Mouse (Mus musculus): Measurements from ENCODE around the gene Rasgef1b. TPM values are rescaled to one million over a fixed set of nuclear protein-coding genes. Genes with fewer than 3 reads are reported as not detected.

The Rasgef1b gene
- polyA plus RNA-seq, 1 experiment, result 1.00 TPM

DNA sequence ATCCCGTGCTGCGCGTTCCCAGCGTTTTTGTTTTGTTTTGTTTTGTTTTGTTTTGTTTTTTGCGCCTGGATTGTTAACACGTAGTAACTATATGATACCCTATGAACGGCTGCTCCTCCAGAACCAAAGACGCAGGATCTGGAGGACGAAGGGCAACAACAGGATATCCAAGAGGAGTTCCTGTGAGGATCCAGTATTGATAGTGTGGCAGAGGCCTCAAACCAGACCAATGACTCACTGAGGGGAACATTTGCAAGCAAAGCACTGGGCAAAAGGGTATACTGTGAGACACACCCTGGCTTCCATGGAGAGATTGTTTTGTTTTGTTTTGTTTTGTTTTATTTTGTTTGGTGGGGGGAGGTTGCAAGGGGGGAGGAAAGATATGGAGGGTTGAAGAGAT, 348.0 kb downstream of the Rasgef1b start:
- Histone ChIP-seq H3K27ac (ENCODE audit: control insufficient read depth, insufficient read depth, low read depth, low read length, poor library complexity) (no peak overlapping the region), H3K4me3 (replicated peaks; ENCODE audit: control insufficient read depth, low read depth, low read length) (no peak overlapping the region), H3K4me1 (ENCODE audit: control insufficient read depth, insufficient read depth, low read length) (no peaks in the 10 kb centered on the region; the same call in 1 of the 2 replicates)
- 87% methylated on average over 9 of the region's 9 CpGs for WGBS
- TF ChIP-seq CTCF (IDR thresholded peaks at IDR 0.05; ENCODE audit: control insufficient read depth, insufficient read depth, low read length) (no peak), POLR2A (IDR thresholded peaks at IDR 0.05; ENCODE audit: borderline replicate concordance, control insufficient read depth, low read depth, low read length) (no peak)

- Histone ChIP-seq H3K4me3 (replicated peaks; ENCODE audit: control insufficient read depth, low read depth, low read length) (no peak overlapping the region), H3K27ac (ENCODE audit: control insufficient read depth, insufficient read depth, low read depth, low read length, poor library complexity) (no peak overlapping the region), H3K4me1 (ENCODE audit: control insufficient read depth, insufficient read depth, low read length) (no peaks in the 10 kb centered on the region; the same call in 1 of the 2 replicates)
- 72% methylated on average over 12 of the region's 12 CpGs for WGBS
- no peak for TF ChIP-seq POLR2A (IDR thresholded peaks at IDR 0.05; ENCODE audit: borderline replicate concordance, control insufficient read depth, low read depth, low read length)
- TF ChIP-seq CTCF (IDR thresholded peaks at IDR 0.05; ENCODE audit: control insufficient read depth, insufficient read depth, low read length), result no peak
These were observed 348.7 kb downstream of the Rasgef1b start for GRCm38 (mm10) chr5:99380166-99380565.

DNA sequence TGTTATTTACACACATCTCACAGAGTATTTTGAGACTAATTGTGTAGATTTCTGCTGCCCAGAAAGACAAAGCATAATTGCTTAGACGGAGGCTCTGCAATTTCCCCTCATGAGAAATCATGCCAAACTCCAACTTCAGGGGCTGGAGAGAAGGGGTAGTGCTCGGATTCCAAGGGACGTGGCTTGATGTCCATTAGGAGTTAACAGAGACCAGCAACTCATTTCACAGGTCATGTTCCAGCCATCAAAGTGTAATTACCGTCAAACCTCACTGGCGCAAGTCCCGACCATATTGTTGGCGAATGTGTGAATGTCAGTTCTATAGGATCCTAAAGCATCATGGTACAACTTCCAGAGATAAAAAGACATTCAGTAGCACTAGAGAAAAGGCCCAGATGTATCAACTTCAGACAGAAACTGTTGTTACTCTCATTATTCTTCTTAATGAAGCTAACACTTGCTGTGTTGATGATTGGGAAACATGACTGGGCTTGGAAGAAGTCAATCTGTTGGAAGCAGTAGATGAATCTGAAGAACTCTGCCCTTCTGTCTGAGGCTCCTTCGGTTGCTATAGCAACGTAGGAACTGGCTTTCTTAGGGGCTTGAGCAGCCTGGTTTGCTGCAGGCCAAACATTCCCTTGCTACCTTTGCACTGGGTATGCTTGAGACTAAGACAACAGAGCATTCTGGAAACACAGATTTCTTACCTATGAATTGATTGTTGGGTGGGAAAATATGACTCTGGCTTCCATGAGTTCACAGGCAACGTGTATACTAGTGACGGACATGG, 350.2 kb downstream of the Rasgef1b start:
- 82% methylated on average over 11 of the region's 11 CpGs for WGBS
- no peak overlapping the region for H3K4me3 ChIP-seq (replicated peaks; ENCODE audit: control insufficient read depth, low read depth, low read length)
- H3K4me1 ChIP-seq (ENCODE audit: control insufficient read depth, insufficient read depth, low read length), result no peaks in the 10 kb centered on the region; the same call in 1 of the 2 replicates
- no peak overlapping the region for H3K27ac ChIP-seq (ENCODE audit: control insufficient read depth, insufficient read depth, low read depth, low read length, poor library complexity)
- TF ChIP-seq POLR2A (IDR thresholded peaks at IDR 0.05; ENCODE audit: borderline replicate concordance, control insufficient read depth, low read depth, low read length) (no peak), CTCF (IDR thresholded peaks at IDR 0.05; ENCODE audit: control insufficient read depth, insufficient read depth, low read length) (no peak)

DNA sequence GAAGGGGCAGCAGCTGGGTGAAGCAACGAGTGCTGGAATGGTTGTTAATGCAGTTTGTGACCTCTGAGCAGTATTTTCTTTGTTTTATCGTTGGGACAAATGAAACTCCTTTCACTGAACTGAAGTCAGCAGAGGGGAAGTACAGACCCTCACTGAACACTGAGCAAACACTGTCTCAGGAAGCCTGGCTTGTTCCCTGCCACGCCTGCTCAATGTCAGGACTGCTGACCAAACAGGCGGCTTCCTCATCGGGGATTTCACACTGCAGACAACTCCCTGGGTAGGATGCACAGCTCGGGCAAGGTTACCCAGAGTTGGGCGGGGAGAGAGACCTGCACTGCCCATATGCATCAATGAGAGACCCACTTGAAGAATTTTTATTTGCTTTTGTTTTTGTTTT, 353.1 kb downstream of the Rasgef1b start:
- Histone ChIP-seq H3K4me3 (replicated peaks; ENCODE audit: control insufficient read depth, low read depth, low read length) (no peak overlapping the region), H3K27ac (ENCODE audit: control insufficient read depth, insufficient read depth, low read depth, low read length, poor library complexity) (no peak overlapping the region), H3K4me1 (ENCODE audit: control insufficient read depth, insufficient read depth, low read length) (no peaks in the 10 kb centered on the region; the same call in 1 of the 2 replicates)
- 21% methylated on average over 7 of the region's 7 CpGs for WGBS
- TF ChIP-seq CTCF (IDR thresholded peaks at IDR 0.05; ENCODE audit: control insufficient read depth, insufficient read depth, low read length), result no peak
- no peak for TF ChIP-seq POLR2A (IDR thresholded peaks at IDR 0.05; ENCODE audit: borderline replicate concordance, control insufficient read depth, low read depth, low read length)

- TF ChIP-seq CTCF (IDR thresholded peaks at IDR 0.05; ENCODE audit: control insufficient read depth, insufficient read depth, low read length), result no peak
- no peak for TF ChIP-seq POLR2A (IDR thresholded peaks at IDR 0.05; ENCODE audit: borderline replicate concordance, control insufficient read depth, low read depth, low read length)
- Histone ChIP-seq H3K27ac (ENCODE audit: control insufficient read depth, insufficient read depth, low read depth, low read length, poor library complexity) (no peak overlapping the region), H3K4me3 (replicated peaks; ENCODE audit: control insufficient read depth, low read depth, low read length) (no peak overlapping the region), H3K4me1 (ENCODE audit: control insufficient read depth, insufficient read depth, low read length) (no peaks in the 10 kb centered on the region; the same call in 1 of the 2 replicates)
- 81% methylated on average over 6 of the region's 6 CpGs for WGBS
These were observed 354.4 kb downstream of the Rasgef1b start for GRCm38 (mm10) chr5:99374460-99374859.

- 73% methylated on average over 8 of the region's 8 CpGs for WGBS
- TF ChIP-seq POLR2A (IDR thresholded peaks at IDR 0.05; ENCODE audit: borderline replicate concordance, control insufficient read depth, low read depth, low read length) (no peak), CTCF (IDR thresholded peaks at IDR 0.05; ENCODE audit: control insufficient read depth, insufficient read depth, low read length) (no peak)
- Histone ChIP-seq H3K4me1 (ENCODE audit: control insufficient read depth, insufficient read depth, low read length) (no peaks in the 10 kb centered on the region; the same call in 1 of the 2 replicates), H3K27ac (ENCODE audit: control insufficient read depth, insufficient read depth, low read depth, low read length, poor library complexity) (no peak overlapping the region), H3K4me3 (replicated peaks; ENCODE audit: control insufficient read depth, low read depth, low read length) (no peak overlapping the region)
These were observed 355.2 kb downstream of the Rasgef1b start for GRCm38 (mm10) chr5:99373570-99374151.

DNA sequence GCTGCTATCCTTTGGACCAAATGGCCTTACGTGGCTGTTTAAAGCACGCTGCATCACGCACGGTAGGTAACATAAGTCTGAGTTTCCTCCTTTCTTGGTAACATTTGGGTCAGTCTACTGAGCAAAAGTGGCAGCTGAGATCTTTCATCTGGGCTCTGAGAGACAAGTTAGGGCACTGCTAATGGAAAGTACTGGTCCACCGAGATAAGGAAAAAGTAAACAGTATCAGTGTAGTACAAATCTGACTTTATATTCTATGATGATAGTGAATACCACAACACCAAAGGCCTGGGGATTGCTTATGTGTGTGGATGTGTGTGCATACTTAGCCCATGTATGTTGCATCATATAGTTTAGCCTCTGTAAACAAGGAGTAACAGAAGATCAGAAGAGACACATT, 358.2 kb downstream of the Rasgef1b start:
- no peak for TF ChIP-seq POLR2A (IDR thresholded peaks at IDR 0.05; ENCODE audit: borderline replicate concordance, control insufficient read depth, low read depth, low read length)
- no peak for TF ChIP-seq CTCF (IDR thresholded peaks at IDR 0.05; ENCODE audit: control insufficient read depth, insufficient read depth, low read length)
- WGBS, result 77% methylated on average over 5 of the region's 5 CpGs
- H3K4me3 ChIP-seq (replicated peaks; ENCODE audit: control insufficient read depth, low read depth, low read length), result no peak overlapping the region
- no peak overlapping the region for H3K27ac ChIP-seq (ENCODE audit: control insufficient read depth, insufficient read depth, low read depth, low read length, poor library complexity)
- H3K4me1 ChIP-seq (ENCODE audit: control insufficient read depth, insufficient read depth, low read length), result no peaks in the 10 kb centered on the region; the same call in 1 of the 2 replicates

DNA sequence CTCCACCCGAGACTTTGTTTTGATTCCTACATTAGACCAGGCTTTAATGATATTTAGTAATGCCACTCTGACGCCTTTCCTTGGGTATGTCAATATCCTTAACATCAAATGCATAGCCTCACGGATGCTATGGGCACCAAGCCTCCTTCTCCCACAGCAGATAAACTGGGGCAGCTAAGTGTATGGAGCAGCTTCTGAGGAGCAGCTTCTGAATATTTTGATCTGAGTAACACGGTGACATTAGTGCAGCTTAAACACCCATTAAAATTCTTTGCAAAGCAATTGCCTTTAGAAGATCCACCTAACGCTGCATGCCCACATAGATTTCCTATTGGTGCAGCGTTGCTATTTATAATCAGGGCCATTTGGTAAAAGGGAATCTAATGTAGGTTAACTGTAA, 359.6 kb downstream of the Rasgef1b start:
- no peak overlapping the region for H3K27ac ChIP-seq (ENCODE audit: control insufficient read depth, insufficient read depth, low read depth, low read length, poor library complexity)
- TF ChIP-seq CTCF (IDR thresholded peaks at IDR 0.05; ENCODE audit: control insufficient read depth, insufficient read depth, low read length) (no peak), POLR2A (IDR thresholded peaks at IDR 0.05; ENCODE audit: borderline replicate concordance, control insufficient read depth, low read depth, low read length) (no peak)

More for the DNA sequence above, 359.6 kb downstream of the Rasgef1b start:
- WGBS, result 79% methylated on average over 6 of the region's 6 CpGs
- Histone ChIP-seq H3K4me3 (replicated peaks; ENCODE audit: control insufficient read depth, low read depth, low read length) (no peak overlapping the region), H3K4me1 (ENCODE audit: control insufficient read depth, insufficient read depth, low read length) (no peaks in the 10 kb centered on the region)
